Mouse (Mus musculus) bone marrow, adult 2 months (tissue): ENCODE results near the gene Rab17. TPM values are rescaled to one million over a fixed set of nuclear protein-coding genes. Genes with fewer than 3 reads are reported as not detected.

Experiments
- H3K27ac ChIP-seq: fragments of 200-500 bp; 2 replicates; pipeline ENCODE4 v1.5.1; 2012; ENCODE audit warnings: low read depth, mild to moderate bottlenecking, control low read depth, inconsistent platforms, low read length; ENCODE audit not compliant: control insufficient read depth, poor library complexity, insufficient read depth
- H3K4me1 ChIP-seq: fragments of 200-500 bp; 2 replicates; pipeline ENCODE4 v1.6.1; 2011; ENCODE audit warnings: low read length; ENCODE audit not compliant: control insufficient read depth, insufficient read depth
- H3K4me3 ChIP-seq: fragments of 200-500 bp; replicated peaks from 2 replicates; pipeline ENCODE3; 2011; ENCODE audit warnings: mild to moderate bottlenecking, low read depth, low read length, control low read depth; ENCODE audit not compliant: control insufficient read depth
- CTCF ChIP-seq: fragments of 200-500 bp; IDR thresholded peaks from 2 replicates; pipeline ENCODE4 v1.5.1; 2011; ENCODE audit warnings: low read length, control low read depth; ENCODE audit not compliant: control insufficient read depth, insufficient read depth
- POLR2A ChIP-seq: fragments of 200-500 bp; IDR thresholded peaks from 2 replicates; pipeline ENCODE4 v1.6.1; 2011; ENCODE audit warnings: low read depth, mild to moderate bottlenecking, control low read depth, low read length, borderline replicate concordance; ENCODE audit not compliant: control insufficient read depth
- WGBS: fragments of 180-500 bp; shearing (Covaris S2); methylation state at CpG from one replicate; pipeline ENCODE4 v1.1.7; 2018; 5-methylcytosine and 5-hydroxymethylcytosine counted together
- polyA plus RNA-seq: library from polyadenylated mRNA; stranded (reverse); fragments of >200 nt; gene quantifications from 2 replicates; pipeline ENCODE4 v1.2.4, GENCODE M21; 2011; ENCODE audit warnings: low replicate concordance; ENCODE audit not compliant: missing spikeins, insufficient read depth, insufficient read length

The Rab17 gene
- polyA plus RNA-seq, 1 experiment, result not detected

DNA sequence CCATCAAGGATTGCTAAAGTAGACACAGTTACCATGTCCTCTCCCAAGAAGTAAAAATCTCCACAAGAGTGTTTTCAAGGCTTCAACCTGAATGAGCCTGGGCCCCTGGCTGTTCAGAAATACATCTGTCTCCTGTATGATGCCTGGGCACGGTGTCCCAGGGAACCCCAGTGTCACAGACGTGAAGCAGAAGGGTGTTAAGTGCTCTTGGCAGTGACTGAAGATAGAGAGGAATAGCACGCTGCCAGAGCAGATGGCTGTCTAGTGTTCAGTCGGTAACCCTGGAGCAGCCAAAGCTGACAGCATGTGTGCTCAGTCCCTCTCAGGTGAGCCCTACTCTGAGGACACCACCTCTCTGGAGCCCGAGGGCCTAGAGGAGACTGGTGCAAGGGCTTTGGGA lies 36.5 kb downstream of the Rab17 start:
- no peak overlapping the region for H3K4me3 ChIP-seq
- no peak for TF ChIP-seq CTCF
- no peak for TF ChIP-seq POLR2A
- 73% methylated on average over 5 of the region's 5 CpGs for WGBS
- H3K27ac ChIP-seq, result no peak overlapping the region
- H3K4me1 ChIP-seq, result no peaks in the 10 kb centered on the region

DNA sequence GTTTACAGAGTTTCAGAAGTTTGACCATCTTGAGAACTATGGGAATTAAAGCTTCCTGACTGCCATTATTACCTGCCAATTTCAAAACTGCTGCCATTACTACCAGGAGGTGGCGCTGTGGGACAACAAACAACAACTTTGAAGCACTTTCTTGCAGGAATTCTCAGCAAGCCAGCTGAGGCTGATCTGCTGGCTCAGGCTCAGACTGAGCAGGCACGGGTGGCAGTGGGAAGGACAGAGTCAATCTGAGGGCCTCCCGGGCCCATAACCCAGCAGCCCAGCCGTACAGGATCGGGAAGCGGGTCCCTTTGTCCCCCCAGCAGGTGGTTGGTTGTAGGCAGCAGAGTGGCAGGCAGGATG lies 40.9 kb downstream of the Rab17 start:
- WGBS, result 20% methylated on average over 6 of the region's 6 CpGs
- Histone ChIP-seq H3K4me3 (no peak overlapping the region), H3K4me1 (no peaks in the 10 kb centered on the region), H3K27ac (no peak overlapping the region)
- TF ChIP-seq POLR2A (no peak), CTCF (peak; percentile 40; the same call in 1 of the 2 replicates)

DNA sequence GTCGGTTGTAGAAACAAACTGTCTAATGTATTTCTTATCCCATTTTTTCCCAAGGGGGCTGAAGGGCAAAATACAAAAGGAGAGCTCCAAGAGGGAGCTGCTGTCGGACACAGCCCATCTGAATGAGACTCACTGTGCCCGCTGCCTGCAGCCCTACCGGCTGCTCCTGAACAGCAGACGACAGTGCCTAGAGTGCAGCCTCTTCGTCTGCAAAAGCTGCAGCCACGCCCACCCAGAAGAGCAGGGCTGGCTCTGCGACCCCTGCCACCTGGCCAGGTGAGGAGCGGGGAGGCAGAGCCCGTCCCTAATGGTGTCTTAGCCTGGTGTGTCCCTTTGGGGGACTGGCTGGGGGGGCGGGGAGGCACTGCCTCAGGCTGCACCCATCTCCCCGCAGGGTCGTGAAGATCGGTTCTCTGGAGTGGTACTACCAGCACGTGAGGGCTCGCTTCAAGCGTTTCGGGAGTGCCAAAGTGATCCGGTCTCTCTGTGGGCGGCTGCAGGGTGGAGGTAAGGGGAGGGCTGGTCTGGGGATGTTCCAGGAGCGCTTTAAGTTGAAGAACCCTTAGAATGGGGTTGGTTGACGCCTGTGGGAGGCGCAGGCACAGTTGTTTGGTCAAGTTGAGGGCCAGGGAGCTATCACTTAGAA lies 41.4 kb downstream of the Rab17 start:
- 17% methylated on average over 23 of the region's 23 CpGs for WGBS
- no peak overlapping the region for H3K27ac ChIP-seq
- TF ChIP-seq POLR2A, result no peak
- no peak for TF ChIP-seq CTCF
- H3K4me1 ChIP-seq, result no peaks in the 10 kb centered on the region
- H3K4me3 ChIP-seq, result no peak overlapping the region

DNA sequence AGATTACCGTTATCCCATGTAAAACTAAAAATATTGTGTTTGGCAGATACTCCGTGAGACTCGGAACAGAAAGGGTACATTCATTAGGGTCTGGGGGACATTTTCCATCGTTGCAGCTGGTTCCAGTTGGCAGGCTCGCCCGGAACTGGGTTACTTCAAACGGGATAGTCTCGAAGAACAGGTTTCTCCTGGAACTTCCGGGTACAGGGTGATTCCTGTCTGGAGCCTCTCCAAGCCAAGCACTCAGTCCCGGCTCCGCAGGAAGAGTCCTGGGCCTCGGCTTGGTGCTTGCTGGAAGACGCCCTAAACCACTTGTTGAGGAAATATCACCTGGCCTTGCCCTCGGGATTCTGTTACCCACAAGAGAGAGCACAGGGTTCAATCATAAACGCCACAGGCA lies 42.2 kb downstream of the Rab17 start:
- H3K4me3 ChIP-seq, result no peak overlapping the region
- H3K27ac ChIP-seq, result no peak overlapping the region
- TF ChIP-seq POLR2A (no peak), CTCF (no peak)
- H3K4me1 ChIP-seq, result no peaks in the 10 kb centered on the region
- WGBS, result 56% methylated on average over 15 of the region's 15 CpGs

DNA sequence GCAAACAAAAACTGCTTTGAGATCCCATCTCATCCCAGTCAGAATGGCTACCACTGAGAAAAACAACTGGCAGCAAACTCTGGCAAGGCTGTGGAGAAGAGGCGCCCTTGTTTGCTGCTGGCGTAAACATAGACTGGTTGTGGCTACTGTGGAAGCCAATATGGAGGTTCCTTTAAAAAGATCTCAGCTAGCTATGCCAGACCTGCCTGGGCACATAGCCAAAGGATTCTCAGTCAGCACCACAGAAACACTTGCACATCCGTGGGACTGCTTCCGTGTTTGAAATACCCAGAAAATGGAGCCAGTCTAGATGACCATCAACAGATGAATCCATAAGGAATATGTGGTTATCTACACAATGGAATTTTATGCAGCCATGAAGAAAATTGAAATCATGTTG lies 43.4 kb downstream of the Rab17 start:
- 57% methylated on average over 4 of the region's 4 CpGs for WGBS
- Histone ChIP-seq H3K4me1 (no peaks in the 10 kb centered on the region), H3K27ac (no peak overlapping the region), H3K4me3 (no peak overlapping the region)
- TF ChIP-seq CTCF (no peak), POLR2A (no peak)

DNA sequence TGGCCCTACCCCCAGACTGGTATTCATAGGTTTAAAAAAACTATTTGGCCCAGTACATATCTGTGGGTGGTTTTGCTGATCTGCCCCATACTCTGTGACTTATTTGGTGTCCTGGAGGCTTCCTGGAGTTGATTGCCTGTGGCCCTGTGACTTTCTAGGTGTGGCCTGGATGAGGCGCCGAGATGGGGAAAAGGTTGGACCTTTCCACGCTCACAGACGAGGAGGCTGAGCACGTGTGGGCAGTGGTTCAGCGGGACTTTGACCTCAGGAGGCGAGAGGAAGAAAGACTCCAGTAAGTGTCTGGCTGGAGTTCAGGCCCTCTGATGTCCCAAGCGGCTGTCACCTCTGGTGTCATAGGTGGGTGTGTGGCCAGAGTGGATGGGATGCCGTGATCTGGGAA lies 47.8 kb downstream of the Rab17 start:
- 77% methylated on average over 9 of the region's 9 CpGs for WGBS
- H3K4me3 ChIP-seq, result no peak overlapping the region
- H3K4me1 ChIP-seq, result no peaks in the 10 kb centered on the region
- TF ChIP-seq CTCF (no peak), POLR2A (no peak)
- H3K27ac ChIP-seq, result no peak overlapping the region

DNA sequence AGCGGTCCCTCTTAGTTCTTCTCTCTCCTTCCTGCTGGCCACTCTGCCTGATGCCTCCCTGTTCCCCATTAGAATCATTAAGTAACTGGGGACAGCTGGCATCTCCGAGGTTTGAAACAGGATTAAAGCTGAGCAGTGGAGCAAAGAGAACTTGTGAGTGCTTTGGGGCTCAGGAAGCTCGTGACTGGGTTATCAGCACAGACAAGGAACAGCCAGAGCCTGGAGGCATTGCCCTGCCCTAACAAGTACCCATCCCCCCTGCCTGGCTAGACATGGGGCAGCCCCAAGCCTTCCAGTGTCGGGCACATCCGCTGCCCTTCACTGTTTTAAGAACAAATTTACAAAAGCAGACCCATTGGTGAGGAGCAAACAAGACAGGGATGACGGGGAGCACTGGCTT lies 52.0 kb downstream of the Rab17 start:
- TF ChIP-seq CTCF (no peak), POLR2A (no peak)
- Histone ChIP-seq H3K4me3 (no peak overlapping the region), H3K27ac (no peak overlapping the region), H3K4me1 (no peaks in the 10 kb centered on the region)
- 47% methylated on average over 6 of the region's 6 CpGs for WGBS

DNA sequence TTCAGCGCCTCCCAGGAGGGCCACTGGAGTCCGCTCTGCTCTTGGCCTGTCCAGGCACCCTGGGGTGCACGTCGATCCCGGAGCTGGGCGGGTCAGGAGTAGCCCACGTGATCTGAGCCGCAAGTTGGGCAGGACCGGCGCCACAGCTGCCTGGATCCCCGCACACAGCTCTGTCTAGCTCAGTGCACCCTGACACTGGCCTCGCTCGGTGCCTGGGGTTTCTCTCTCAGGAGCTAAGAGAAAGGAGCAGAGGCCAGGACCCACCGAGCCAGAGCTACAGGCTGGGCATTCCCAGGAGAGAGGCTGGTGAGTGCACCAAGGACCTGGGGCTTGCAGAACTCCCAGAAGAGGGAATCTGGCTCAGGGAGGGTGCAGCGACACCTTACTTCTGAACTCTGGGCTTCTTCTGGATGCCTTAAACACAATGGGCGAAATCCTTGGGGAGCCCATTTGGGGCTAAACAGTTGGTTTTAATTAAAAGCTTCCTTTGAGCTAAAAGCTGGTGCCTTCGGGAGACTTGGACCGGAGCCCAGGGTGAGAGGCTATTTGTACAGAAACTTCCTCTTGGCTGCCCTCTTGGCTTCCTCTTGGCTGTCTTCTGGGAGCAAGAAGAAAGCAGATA lies 54.4 kb downstream of the Rab17 start, which contains the start of gene Mlph:
TSS of gene Mlph (plus strand) at position 138 of the 622 bp plus-strand sequence.
- TF ChIP-seq POLR2A (no peak), CTCF (no peak)
- WGBS, result 6% methylated on average over 18 of the region's 18 CpGs
- no peak within 1 kb of the TSS for H3K27ac ChIP-seq
- no peaks in the 10 kb centered on the region for H3K4me1 ChIP-seq
- H3K4me3 ChIP-seq, result no peak within 1 kb of the TSS
